Mouse (Mus musculus) right cerebral cortex, postnatal 36 days (tissue): ENCODE data around the gene Ncf1.

Experiments
- DNase-seq, 2 experiments: peaks; one replicate each; pipeline ENCODE4 v3.0.0; 2022; ENCODE audit warnings: low spot score in 2 of 2, mixed read lengths in 1 of 2

Gene Ncf1

DNA sequence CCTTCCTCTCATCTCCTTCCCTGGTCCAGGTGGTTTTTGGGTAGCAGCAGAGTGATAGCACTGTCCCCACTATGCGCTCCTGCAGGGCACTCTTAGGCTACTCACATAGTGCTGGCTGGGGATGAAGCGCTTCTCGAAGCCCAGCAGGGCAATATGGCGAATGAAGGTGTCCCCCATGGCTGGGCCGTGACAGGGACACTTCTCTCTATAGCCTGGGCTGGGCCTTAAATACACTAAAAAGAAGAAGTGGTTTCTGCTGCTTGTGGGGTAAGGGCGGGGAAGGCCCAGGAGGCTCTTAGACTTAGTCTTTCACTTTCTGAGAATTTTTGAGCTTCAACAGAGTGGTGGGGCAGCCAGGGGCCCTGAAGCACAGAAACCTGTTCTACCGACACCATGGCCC is at the start of gene Ncf1:
Ncf1 (minus strand) TSS at position 235 of the 400 bp plus-strand sequence.
- no peak for DNase-seq

DNA sequence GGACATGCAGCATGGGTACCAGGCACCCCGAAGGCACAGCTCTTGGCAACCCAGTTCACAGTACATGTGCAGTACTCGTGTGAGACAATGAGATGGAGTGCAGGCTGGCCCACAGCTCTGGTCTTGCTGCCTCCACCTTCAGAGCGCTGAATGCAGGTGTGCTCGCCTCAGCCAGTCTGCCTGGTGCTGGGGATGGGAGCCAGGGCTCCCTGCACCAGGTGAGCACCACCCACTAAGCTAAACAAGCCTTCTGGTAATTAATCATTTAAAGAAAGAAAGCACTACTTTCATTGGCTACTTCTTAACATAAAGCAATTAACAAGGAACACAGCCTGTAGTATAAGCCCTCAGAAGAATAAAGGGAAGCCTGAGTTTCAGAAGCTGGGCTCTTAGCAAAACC is 47.7 kb upstream of the Ncf1 start:
- DNase-seq = no peak

DNA sequence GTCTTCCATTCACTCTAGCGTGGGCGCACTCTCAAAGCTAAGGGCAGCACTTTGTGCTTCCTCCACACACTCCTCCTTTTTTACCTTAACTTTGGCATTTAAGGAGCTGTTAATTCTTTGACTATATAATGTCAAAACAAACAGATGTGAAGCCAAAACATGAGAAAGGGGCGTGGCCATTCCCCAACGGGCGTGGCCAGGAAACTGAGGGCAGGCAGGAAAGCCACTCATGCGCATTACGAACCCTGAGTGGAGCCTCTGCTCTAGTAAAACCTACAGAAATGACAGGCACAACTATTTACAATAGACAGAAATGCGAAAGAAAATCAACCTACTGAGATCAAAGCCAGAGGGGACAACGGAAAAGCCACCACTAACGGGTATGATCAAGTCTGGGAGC is 46.1 kb upstream of the Ncf1 start:
- DNase-seq = no peak

DNA sequence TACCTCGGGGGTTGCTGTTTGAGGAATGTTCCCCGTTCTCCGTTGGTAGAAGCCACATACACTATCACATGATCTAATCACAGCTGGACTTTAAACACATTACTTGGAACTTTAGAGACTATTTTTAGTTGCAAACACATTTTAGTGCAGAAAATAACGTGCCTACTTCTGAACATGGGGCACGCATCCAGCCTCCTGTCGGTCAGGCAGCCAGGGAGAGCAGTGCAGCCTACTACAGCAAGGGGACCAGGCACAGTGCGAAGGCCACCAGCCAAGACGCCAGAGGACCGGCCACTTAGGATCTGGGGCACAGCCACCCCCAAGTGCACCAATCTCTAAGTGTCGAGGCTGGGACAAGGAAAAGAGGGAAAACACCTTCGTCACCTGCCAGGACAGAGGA is 45.6 kb upstream of the Ncf1 start:
- no peak for DNase-seq

DNA sequence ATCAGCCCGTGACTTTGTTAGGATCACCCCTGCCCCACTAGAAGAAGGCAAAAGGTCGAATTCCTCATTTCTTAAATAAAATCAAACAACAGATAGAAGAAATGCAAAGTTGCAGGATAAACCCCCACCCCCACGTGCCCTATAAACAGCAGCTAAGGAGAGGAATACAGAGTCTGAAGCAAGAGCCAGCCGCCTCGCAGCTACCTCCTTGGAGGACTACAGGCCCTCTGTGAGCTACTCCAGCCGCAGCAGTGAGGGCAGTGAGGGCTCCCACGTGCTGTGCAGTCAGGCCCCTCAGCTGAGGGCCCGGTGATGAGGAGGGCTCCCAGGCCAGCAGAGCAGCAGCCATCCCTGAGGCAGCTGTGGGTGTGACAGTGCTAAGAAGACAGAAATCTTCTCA is 44.3 kb upstream of the Ncf1 start:
- no peak for DNase-seq

DNA sequence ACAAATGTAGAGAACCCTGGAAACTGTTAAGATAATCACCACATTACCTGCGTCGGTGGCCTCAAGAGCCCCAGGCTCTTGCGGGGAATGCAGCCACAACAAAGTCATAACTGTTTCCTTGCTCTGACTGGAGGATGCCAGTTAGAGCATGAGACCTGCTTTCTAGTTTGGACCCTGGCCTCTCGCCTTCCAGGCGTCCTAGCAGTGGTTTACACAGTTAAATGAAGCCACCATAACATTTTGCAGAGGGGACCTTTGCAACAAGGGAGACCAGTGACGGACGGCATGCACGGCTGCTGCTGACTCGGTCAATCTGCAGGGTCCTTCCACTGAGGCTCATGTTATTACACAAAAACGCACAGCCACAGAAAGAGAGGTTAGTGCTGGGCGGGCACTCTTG is 43.3 kb upstream of the Ncf1 start:
- DNase-seq = no peak

DNA sequence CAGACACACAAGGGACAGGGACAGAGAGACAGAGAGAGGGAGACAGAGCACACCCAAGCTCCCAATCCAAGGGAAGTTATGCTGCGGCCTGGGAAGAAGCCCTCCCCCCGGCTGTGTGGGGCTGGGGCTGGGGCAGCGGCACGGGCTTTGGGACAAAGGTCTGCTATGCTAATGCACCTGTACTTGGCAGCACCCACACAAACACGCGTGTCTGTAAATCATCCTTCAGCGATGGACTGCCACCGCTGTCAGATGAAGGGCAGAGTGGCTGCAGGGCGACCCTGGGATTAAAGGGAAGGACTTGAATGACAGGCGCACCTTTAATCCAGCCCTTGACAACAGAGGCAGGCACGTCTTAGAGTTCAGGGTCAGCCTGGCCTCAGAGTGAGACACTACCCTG is 42.0 kb upstream of the Ncf1 start:
- no peak for DNase-seq

DNA sequence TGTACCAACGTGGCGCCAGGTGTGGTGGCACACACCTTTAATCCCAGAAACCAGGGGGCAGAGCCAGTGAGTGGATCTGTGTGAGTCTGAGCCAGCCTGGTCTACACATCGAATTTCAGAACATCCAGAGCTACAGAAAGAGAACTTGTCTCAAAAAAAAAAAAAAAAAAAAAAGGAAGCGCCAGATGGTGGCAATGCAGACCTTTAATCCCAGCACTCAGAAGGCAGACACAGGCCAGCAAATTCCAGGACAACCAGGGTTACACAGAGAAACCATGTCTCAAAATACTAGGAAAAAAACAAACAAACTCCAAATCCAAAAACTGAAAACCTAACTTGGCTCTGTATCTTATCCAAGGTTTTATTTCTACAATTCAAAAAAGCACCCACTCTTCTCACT is 41.1 kb upstream of the Ncf1 start:
- DNase-seq = no peak

DNA sequence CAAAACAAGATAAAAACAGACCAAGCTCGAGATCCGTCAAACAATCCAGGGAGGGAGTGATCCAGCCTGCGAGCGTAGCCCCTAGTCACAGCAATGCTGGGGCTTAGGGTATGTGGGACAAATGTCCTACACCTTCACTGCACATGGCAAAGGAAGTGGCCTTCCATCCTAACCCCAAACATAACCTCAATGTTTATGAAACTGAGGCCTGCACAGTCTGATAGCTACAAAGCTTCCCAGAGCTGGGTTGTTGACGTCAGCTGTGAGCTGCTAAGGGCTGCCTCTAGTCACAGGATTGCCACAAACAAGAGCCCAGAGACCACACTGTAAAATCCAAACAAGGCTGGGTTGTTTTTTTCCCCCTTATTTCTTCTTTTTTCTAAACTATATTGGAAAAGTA is 40.3 kb upstream of the Ncf1 start:
- DNase-seq = no peak

DNA sequence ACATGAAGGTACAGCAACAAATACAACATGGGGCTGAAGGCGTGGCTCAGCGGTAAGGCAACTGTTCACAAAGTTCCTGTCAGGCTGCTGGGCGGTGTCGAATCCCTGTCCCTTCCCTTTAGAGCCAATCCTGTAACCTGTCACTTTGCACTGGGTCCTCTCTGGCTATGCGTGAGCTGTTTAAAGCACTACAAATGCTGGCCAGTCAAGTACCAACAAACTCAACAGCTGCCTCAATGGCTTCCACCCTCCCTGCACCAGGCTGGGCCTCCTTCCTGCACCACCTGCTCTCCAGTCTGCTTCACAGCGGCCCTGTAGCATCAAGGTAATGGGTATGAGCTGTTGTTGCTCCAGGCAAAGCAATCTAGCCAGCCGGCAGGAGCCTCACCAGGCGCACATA is 39.3 kb upstream of the Ncf1 start:
- no peak for DNase-seq

DNA sequence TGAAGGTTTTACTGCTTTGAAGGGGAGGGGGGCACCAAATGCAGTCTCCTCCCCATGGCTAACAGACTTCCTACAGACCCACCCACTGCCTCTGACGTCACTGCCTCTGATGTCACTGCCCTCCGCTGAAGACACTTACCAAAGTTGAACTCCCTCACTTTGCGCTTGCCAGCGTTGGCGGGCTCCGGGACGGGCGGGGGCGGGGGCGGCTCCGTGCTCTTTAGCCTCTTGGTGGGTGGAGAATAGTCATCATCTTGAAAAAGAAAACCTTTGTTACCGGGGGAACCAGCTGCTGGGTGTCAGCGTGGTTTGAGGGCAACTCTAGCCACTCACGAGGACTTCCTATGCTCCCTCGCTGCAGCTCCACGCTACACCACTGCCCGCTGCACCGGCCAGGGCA is 37.0 kb upstream of the Ncf1 start:
- DNase-seq = no peak

DNA sequence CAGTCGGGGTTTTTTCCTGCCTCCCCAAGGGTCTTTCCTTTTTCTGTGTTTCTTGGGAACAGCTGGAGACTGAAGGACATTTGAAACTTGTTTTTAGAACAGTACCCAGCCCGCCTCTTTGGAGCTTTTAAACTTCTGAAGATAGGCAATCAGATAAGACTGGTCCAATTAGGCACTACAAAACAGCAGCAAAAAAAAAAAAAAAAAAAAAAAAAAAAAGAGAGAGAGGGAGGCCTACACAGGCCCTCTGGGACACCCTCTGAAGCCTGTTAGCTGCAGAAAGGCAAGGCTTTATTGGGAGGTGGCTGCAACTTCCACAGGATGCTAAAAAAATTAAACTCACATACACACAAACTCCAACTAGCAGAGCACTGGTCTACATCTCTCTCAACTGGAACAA is 36.5 kb upstream of the Ncf1 start:
- no peak for DNase-seq

DNA sequence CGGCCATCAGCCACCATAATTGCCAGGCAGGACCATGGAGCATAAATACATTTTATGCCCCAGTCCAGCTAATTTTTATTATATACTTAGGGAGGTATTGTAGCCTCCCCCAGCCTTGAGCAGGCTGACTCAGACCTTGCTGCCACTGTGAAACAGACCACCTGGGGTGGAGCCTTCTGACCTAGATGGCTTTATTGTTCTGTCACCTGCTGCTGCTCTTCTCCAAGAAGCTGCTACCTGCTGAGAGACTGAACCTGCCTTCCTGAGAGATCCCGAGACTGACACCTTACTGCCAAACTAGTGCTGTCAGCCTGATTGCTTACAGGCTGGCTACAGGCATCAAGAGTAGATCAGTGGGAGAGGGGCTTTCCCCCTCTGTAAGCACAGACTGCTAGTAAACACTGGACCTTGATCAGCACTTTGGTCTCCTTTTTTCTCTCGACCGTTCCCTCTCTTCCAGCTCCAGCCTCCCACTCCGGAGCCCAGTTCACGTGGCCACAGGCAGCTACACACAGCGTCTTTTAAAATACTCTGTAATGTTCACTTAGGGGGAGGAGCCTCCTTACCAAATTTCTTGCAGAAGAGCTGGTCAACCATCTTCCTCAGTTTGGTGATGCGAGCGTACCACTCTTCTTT is 30.7 kb upstream of the Ncf1 start:
- DNase-seq = no peak

DNA sequence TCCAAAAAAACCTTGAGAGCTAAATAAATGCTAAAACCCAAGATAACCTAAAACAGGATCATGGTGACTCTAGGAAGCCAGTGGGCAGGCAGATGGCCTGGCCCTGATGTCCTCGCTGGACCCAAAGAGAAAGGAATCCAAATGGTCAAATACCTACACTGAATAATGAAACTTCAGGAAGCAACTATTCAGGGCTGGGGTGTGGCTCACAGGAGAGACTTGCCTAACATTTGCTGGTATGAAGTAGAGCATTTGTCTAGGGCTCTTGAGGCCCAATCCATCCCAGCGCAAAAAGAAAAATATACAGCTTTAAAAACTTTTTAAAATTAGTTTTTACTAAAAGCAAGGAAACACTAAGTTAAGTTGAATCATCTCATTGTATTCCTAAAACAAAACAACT is 29.5 kb upstream of the Ncf1 start:
- no peak for DNase-seq

DNA sequence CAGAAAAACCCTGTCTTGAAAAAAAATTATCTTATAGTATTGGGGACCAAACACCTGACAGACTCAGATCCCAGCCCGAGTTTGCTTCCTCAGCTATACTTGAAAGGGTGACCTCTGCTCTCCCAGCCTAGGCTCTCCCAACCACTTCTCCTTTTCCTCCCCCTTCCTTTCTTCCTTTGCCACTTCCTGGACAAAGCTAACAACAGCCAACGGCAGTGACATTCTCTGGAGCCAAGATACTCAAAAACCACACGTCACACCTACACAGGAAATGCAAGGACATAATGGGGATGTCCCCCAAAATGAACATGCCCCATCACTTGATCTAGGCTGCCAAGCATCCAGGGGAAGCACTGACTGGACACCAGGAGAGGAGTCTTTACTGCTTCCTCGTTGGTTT is 29.0 kb upstream of the Ncf1 start:
- no peak for DNase-seq

DNA sequence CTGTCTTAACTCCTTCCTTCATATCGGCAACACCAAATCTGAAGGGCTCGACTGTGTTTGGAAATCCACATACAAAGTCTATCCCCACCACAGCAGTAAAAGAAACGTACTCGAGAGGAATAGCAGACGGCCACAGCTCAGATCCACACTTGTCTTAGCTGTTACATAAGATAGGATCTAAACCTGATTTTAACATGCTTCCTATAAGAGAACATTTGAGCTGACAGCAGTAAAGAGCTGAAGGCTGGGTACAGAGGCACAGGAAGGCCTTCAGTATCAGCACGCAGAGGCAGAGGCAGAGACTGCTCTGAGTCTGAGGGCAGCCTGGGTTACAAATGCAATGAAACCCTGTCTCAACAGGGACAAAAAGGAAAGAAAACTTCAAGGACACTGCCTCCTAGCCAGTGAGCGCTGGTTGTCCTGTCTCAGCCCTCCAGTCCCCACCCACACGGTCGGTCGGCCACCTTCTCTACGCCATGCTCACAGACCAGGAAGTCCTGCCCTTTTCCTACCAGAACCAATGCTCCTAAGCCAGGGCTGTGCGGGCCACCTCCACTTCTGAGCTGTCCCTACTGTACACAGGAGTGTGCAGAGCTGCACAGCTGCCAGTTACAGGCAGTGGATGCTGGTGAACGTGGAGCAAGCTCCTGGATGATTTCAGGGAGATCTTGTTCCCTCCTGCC is 28.1 kb upstream of the Ncf1 start:
- no peak for DNase-seq

DNA sequence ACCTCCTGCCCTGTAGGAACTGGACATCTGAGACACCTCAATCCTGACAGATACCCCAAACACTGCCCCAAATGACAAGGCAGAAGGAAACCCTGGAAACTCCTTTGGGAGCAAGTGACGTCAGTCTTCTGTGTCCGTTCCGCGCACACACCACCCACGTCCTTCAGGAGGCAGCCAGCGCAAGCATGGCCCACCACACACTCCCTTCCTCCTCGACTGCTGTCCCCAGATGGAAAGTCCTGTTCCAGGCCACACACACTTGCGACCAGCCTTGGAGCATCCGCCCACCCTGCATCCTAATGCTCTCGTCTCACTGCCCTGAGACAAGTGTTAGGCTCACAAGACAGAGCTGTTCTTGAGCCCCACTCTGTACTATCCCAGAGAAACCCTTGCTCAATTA is 25.9 kb upstream of the Ncf1 start:
- DNase-seq = peak; percentile 50 to 66

DNA sequence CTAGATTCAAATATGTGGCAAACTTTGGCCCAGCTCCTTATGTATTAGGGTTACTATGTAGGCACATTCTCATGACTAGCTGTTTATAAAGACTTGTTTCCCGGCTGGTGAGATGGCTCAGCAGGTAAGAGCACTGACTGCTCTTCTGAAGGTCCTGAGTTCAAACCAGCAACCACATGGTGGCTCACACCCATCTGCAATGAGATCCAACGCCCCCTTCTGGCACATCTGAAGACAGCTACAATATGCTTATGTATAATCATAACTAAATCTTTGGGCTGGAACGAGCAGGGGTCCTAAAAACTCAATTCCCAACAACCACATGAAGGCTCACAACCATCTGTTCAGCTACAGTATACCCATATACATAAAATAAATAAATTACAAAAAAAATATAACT is 24.4 kb upstream of the Ncf1 start:
- no peak for DNase-seq

DNA sequence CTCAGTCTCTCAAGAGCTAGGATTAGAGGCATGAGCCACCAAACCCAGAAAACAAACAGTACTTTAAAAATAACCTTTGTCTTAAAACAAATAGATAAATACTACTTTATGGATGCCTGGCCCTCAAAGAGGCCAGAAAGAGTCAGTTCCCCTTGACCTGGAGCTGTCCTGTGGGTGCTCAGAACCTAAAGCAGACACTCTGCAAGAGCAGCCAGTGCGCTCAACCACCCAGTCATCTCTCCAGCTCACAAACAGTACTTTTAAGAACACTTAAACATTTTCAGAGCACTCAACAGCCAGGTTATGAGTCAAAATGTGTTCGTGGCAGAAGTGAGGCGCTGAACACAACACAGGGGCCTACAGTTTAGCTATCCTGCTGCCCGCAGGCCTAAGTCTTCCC is 21.7 kb upstream of the Ncf1 start:
- no peak for DNase-seq

DNA sequence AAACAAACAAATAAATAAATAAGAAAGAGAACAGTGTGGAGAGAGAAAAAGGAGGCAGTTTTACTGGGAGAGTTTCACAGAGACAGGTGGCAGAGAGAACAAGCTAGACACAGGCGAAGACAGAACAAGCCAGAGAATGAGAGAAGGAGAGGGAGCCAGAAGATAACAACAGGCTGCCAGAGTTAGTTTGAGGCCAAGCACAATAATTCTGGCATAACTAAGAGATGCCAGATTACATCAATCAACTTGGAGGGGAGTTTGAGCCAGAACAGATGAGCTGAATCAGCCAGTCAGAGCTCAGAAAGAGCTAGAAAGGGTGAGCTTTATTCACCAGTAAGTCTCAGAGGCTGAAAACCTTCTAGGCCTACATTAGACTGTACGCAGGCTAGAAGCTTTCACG is 21.2 kb upstream of the Ncf1 start:
- DNase-seq = no peak

DNA sequence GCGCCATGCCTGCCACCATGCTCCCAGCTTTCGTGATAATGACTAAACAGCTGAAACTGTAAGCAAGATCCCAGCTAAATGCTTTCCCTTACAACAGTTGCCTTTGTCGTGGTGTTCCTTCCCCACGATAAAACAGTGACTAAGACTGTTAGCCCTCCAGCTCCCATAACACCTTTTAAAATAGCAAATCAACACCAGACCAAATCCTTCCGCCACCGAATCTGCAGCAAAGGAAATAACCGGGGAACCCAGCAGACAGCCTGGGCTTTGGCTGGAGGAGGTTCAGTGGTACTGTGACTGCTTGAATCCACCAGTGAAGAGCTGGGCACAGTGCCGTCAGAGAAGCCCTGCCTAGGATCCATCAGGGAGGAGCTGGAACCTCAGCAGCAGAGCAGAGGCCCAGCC is 19.8 kb upstream of the Ncf1 start:
- peak in 1 of 2 experiments; percentile 46 for DNase-seq

DNA sequence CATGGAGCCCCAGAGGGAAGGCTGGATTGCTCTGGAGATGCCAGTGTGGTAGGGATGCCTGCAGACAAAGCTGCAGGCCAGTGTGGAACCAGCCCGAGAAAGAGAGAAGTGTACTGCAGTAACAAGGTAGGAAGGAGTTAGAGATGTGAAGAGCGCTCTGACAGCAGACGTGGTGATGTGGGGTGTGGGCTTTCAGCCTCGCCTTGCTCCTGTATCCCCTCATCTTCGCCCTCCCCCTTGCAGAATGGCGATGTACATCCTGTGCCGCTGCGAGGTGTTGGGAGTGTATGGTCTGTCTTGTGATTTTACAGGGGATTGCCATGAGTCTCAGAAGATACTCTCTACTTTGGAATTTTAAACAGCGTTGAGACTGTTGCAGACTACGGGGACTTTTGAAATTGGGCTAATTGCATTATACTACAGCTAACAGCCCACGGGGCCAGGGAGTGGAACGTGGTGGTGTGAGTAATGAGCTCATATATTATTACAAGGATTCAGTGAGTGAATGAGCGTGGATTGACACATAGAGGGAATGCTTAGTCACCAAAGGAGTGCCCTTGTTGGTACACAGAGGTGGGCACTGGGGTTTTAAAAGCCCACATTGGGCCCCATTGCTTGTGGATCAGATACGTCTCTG is 19.3 kb upstream of the Ncf1 start:
- no peak for DNase-seq

DNA sequence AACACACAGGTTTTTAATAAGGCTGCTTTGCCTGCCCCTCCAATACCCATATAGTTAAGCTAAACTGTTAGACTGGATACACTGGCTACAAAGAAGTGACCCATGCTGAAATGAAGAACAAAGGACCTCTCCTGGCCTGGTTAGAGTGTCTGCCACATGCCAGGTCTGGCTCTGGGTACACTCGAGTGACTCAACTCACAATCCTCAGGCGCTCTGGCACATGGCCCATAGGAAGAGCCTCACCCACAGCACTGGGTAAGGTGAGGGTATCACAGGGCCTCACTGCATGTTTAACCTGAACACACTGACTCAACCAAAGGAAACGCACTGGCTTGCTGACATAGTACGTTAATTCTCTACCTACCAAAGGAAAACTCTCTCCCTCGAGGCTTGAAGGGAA is 16.7 kb upstream of the Ncf1 start:
- no peak for DNase-seq

DNA sequence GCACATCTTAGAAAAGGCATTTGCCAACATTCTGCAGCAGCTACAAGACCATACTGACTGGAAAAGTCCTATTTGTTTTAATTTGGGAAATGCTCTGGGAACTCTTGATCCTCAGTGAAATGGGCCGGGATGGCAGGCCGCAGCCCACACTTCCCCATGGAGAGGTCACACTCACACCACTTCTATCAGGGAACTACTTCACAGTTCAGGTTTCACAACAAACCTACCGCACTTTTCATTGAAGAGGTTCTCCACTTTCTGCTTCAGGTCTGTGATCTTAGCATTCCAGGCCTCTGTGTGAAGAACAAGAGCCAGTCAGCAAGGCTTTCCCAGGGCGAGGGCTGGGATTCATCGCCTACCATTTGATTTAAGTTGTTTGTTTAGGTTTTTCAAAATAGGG is 15.5 kb upstream of the Ncf1 start:
- no peak for DNase-seq
